Mouse (Mus musculus) gastrocnemius, postnatal 4 days (tissue): ENCODE data around the gene Slc31a1. TPM values are rescaled to one million over a fixed set of nuclear protein-coding genes. Genes with fewer than 3 reads are reported as not detected.

Experiments used
- DNase-seq, 2 experiments: peaks; one replicate each; pipeline ENCODE4 v3.0.0; 2021 to 2022; ENCODE audit warnings: low spot score in 2 of 2, mixed read lengths in 2 of 2
- total RNA-seq, 2 experiments: library from RNA; stranded (reverse); gene quantifications; 2 replicates each; pipeline ENCODE4 v1.2.3; 2021

The Slc31a1 gene
- total RNA-seq, 2 experiments from 2014 or later, result 17.7 to 18.8 TPM

- DNase-seq, result no peak
Observed at GRCm38 (mm10) chr4:62440986-62441385, 80.5 kb downstream of the Slc31a1 start.

Other genes with a start within 250 kb of the Slc31a1 start
- gene Mup21, start 209.9 kb upstream of the Slc31a1 start, total RNA-seq, result not detected
- gene Zfp37, start 129.7 kb upstream of the Slc31a1 start, total RNA-seq, result 1 to 10 TPM; 5.2 to 5.3 TPM
- 10 to 100 TPM in 1 of 2 experiments, 1 to 10 TPM in 1; 9.5 to 12.3 TPM for gene Slc31a2, start 98.2 kb upstream of the Slc31a1 start, total RNA-seq
- 10 to 100 TPM; 26.7 to 28.5 TPM for gene Fkbp15, start 179 bp upstream of the Slc31a1 start, total RNA-seq
- gene Cdc26, start 47.9 kb downstream of the Slc31a1 start, total RNA-seq, result 10 to 100 TPM; 71.3 to 78.6 TPM
- 10 to 100 TPM; 14.0 to 15.0 TPM for gene Prpf4, start 48.1 kb downstream of the Slc31a1 start, total RNA-seq
- not detected for gene Rnf183, start 74.5 kb downstream of the Slc31a1 start, total RNA-seq
- gene Wdr31, start 110.2 kb downstream of the Slc31a1 start, total RNA-seq, result 1 to 10 TPM in 1 of 2 experiments, under 1 TPM in 1; 0.91 to 1.1 TPM
- 1 to 10 TPM; 1.1 to 1.7 TPM for gene Bspry, start 119.3 kb downstream of the Slc31a1 start, total RNA-seq
- gene Hdhd3, start 142.7 kb downstream of the Slc31a1 start, total RNA-seq, result 10 to 100 TPM in 1 of 2 experiments, 1 to 10 TPM in 1; 9.0 to 10.5 TPM
- 10 to 100 TPM; 34.0 to 41.1 TPM for gene Alad, start 159.2 kb downstream of the Slc31a1 start, total RNA-seq
- 10 to 100 TPM; 27.8 to 31.3 TPM for gene Pole3, start 164.3 kb downstream of the Slc31a1 start, total RNA-seq
- gene 4933430I17Rik, start 164.6 kb downstream of the Slc31a1 start, total RNA-seq, result under 1 TPM; 0.34 to 0.44 TPM
- 10 to 100 TPM; 36.9 to 44.0 TPM for gene Rgs3, start 199.1 kb downstream of the Slc31a1 start, total RNA-seq